Mouse (Mus musculus) MEL-GATA-1-ER (cell line): ENCODE measurements around the gene Tnrc6a.
A peak's percentile ranks its signal among the peaks of the same experiment; 100 is the strongest.

Source experiments
- DNase-seq: peaks from one replicate; pipeline ENCODE4 v3.0.0-alpha.2; 2012; ENCODE audit warnings: low read depth; ENCODE audit errors: extremely low read depth

Gene Tnrc6a

GRCm38 (mm10) chr7:123225159-123225558, 101.5 kb downstream of the Tnrc6a start:
- DNase-seq: no peak

- peak; percentile 20 for DNase-seq
Measured at GRCm38 (mm10) chr7:123235449-123235848, 111.8 kb downstream of the Tnrc6a start.

- DNase-seq: no peak
Measured at GRCm38 (mm10) chr7:123238621-123239020, 114.9 kb downstream of the Tnrc6a start.

- DNase-seq: no peak
Measured at GRCm38 (mm10) chr7:123240064-123240463, 116.4 kb downstream of the Tnrc6a start.

- no peak for DNase-seq
Measured at GRCm38 (mm10) chr7:123242241-123242640, 118.6 kb downstream of the Tnrc6a start.

GRCm38 (mm10) chr7:123244833-123245232, 121.1 kb downstream of the Tnrc6a start:
- no peak for DNase-seq
